Mouse (Mus musculus): Measurements from ENCODE around the gene Adcy9.

DNA sequence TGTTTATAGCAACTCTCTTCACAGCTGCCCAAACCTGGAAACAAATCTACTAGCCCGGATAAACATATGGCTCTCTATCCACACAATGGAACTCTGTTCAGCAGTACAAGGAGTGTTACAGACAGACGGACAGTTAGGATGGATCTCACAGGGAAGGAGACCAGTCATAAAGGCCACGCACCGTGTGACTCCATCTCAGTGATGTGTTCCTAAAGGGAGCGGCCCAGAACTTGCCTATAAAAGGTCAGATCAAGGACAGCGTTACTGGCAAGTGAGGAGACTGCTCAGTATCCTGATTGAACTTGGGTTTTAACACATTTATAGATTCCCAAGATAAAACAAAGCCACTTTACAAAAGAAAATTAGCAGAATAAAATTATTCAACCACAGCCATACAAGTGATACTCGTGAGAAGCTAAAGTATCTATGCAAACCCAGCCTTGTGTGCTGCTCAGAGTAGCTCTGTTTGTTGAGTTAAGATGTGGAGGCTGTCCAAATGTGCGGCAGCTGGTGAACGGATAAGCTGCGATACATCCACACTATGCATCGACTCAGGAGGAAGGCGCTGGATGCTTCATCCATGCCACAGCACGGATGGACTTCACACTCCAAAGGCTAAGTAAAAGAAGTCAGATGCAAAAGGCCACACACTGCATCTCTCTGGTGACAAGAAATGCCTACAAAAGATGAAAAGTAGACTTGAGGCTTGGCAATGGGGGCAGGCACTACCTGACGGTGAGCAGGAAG lies 78.8 kb downstream of the Adcy9 start:
- TF ChIP-seq CTCF (IDR thresholded peaks at IDR 0.05; ENCODE audit: low read depth) (no peak), EP300 (IDR thresholded peaks at IDR 0.05; ENCODE audit: low read depth) (no peak)
